Mouse (Mus musculus): ENCODE data around the gene Ecel1.

- TF ChIP-seq EP300 (IDR thresholded peaks at IDR 0.05; ENCODE audit: insufficient read depth, low read depth, low read length) (no peak), CTCF (IDR thresholded peaks at IDR 0.05; ENCODE audit: low read depth, low read length) (no peak)
Observed at GRCm38 (mm10) chr1:87101411-87101810, 54.9 kb downstream of the Ecel1 start, which contains the start of gene Alpi.
